9 mouse cellular contexts compared by ENCODE assay signal in the genomic region with DNA sequence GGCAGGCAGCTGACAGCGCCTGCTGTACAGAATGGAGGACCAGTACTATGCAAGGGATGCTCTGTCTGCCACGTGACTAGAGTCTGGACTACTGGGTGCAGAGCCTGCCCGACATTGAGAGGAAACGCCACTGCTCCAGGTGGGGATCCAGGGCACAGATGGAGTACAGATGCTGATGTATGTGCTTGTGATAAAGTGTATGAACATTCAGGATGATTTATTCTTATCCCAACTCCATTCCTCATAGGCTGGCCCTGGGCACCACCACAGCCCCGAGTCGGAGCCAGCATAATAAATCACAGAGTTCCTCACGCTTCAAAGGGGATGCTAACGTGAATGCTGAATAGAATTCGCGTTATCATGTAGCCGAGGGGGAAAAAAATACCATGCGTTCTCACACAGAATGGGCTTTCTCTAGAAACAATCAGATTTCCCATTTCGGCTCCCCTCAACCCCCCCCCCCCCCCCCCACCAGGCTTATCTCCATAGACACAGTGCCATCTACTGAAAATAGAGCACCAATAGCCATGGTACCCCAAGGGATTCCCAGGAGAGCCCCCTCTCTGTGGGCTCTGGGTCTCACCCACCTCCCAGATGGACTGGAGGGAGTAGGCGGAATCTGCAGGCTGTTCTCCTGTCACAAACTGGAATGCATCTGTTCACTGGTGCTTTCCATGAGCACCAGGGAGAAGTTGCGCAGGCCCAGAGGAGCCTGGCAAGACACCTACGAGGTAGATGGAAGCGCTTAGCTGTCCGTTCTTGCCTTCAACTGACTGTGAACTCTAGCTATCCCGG.
A peak's percentile ranks its signal among the peaks of the same experiment; 100 is the strongest.
DNase-seq lines count a peak whose midpoint lies in the region; ATAC-seq lines count a peak whose summit lies in the region.
"Had no signal": no experiment of that assay in that cellular context is flagged by ENCODE, and none has a peak within 500 bp of the region (broad histone marks: within the 10 kb centered on the region; RNA-seq: fewer than 3 reads in every experiment).

No protein-coding gene starts in this region.

- H3K4me1 ChIP-seq in neural tube, embryonic 12.5 days, result peaks cover 9% of the 10 kb centered on the region; the same call in 1 of the 2 replicates
- H3K4me1 ChIP-seq: heart, embryonic 15.5 days had no signal

- 53% methylated on average over 19 of the region's 19 CpGs for WGBS in neural tube, embryonic 12.5 days

- H3K27ac ChIP-seq in neural tube, embryonic 12.5 days, result no peak overlapping the region
- H3K27ac ChIP-seq: heart, embryonic 15.5 days; macrophage had no signal

- H3K9ac ChIP-seq in neural tube, embryonic 12.5 days, result no peak overlapping the region
- H3K9ac ChIP-seq: heart, embryonic 15.5 days had no signal

- DNase-seq in brain, adult 2 months (ENCODE audit: low read depth, low spot score), result peak; percentile 92
- peak; percentile 18 for DNase-seq in forelimb bud, embryonic 11.5 days (ENCODE audit: low read depth, low spot score)
- DNase-seq in layer of hippocampus, adult 9-11 months, result peak; percentile 94
- DNase-seq in kidney, adult 11 months, result no peak
- no peak for DNase-seq in embryo, embryonic 9.5 days (ENCODE audit: extremely low spot score)
- DNase-seq in cerebellum, postnatal 25 days, result no peak

- H3K27me3 ChIP-seq in neural tube, embryonic 12.5 days (replicated peaks), result no peaks in the 10 kb centered on the region
- H3K27me3 ChIP-seq: heart, embryonic 15.5 days had no signal

- H3K4me3 ChIP-seq in neural tube, embryonic 12.5 days, result 0 out of 2 replicates have a peak overlapping the region, but pooled peaks have one; percentile 1
- H3K4me3 ChIP-seq: heart, embryonic 15.5 days had no signal

- no peaks in the 10 kb centered on the region for H3K9me3 ChIP-seq in neural tube, embryonic 12.5 days
- H3K9me3 ChIP-seq: heart, embryonic 15.5 days had no signal

- no peaks in the 10 kb centered on the region for H3K36me3 ChIP-seq in neural tube, embryonic 12.5 days
- H3K36me3 ChIP-seq: heart, embryonic 15.5 days had no signal

- H3K4me2 ChIP-seq in neural tube, embryonic 12.5 days (replicated peaks), result peak overlapping the region; percentile 41
- H3K4me2 ChIP-seq: heart, embryonic 15.5 days had no signal

- ATAC-seq in neural tube, embryonic 12.5 days (ENCODE audit: low FRiP score, low read depth), result peak; percentile 77

Comparison
In these comparisons a context has a peak if more than half of its experiments do, and no peak if none do; other contexts are left out.
1. DNase-seq: peak in brain, adult 2 months (single experiment), forelimb bud, embryonic 11.5 days (single experiment) and layer of hippocampus, adult 9-11 months (single experiment); none in kidney, adult 11 months (single experiment), embryo, embryonic 9.5 days (single experiment) and cerebellum, postnatal 25 days (0 of 2).